Mouse (Mus musculus) embryonic fibroblast, embryonic 13.5 days (primary cell): ENCODE data around the gene Rbm20. TPM values are rescaled to one million over a fixed set of nuclear protein-coding genes. Genes with fewer than 3 reads are reported as not detected.

Experiments used
- H3K27ac ChIP-seq: 2 replicates; pipeline ENCODE4 v1.5.1; 2012; ENCODE audit warnings: low read length, control low read depth, inconsistent platforms; ENCODE audit not compliant: insufficient read depth
- H3K4me1 ChIP-seq: 2 replicates; pipeline ENCODE4 v1.6.1; 2011; ENCODE audit warnings: low read length; ENCODE audit not compliant: control insufficient read depth, insufficient read depth
- H3K4me3 ChIP-seq: 2 replicates; pipeline ENCODE4 v1.5.1; 2011; ENCODE audit warnings: mild to moderate bottlenecking, control low read depth, low read length; ENCODE audit not compliant: insufficient read depth
- CTCF ChIP-seq: IDR thresholded peaks from 2 replicates; pipeline ENCODE4 v1.5.1; 2011; ENCODE audit warnings: mild to moderate bottlenecking, control low read depth, low read length, moderate library complexity, borderline replicate concordance; ENCODE audit not compliant: insufficient read depth
- POLR2A ChIP-seq: IDR thresholded peaks from 2 replicates; pipeline ENCODE4 v1.6.1; 2011; ENCODE audit warnings: low read depth, mild to moderate bottlenecking, control low read depth, low read length, moderate library complexity
- polyA plus RNA-seq: library from polyadenylated mRNA; stranded (reverse); fragments of >200 nt; gene quantifications from 2 replicates; pipeline ENCODE4 v1.2.4, GENCODE M21; 2011; ENCODE audit warnings: low read depth; ENCODE audit not compliant: missing spikeins, insufficient read length

The Rbm20 gene
- polyA plus RNA-seq, 1 experiment, result 2.4 TPM

GRCm38 (mm10) chr19:53898046-53898445, 220.9 kb downstream of the Rbm20 start:
- Histone ChIP-seq H3K27ac (no peak overlapping the region), H3K4me1 (peaks cover 6% of the 10 kb centered on the region), H3K4me3 (no peak overlapping the region)
- TF ChIP-seq CTCF (no peak), POLR2A (no peak)

DNA sequence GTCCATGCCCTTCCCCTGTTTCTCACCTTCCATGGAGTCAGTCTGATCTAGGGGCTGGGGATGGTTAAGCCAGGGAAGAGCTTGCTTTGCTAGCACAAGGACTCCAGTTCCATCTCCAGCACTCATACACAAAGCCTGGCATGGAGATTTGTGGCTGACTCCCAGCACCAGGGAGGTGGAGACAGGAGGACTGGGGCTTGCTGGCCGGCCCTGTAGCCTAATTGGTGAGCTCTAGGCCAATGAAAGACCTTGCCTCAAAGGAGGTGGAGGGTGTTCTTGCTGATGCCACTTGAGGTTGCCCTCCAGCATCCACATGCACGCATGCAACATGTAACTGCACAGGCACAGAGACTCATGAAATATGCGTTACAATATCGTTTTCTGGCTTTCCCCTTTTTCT, 221.4 kb downstream of the Rbm20 start:
- H3K4me3 ChIP-seq, result no peak overlapping the region
- H3K27ac ChIP-seq, result no peak overlapping the region
- H3K4me1 ChIP-seq, result peaks cover 4% of the 10 kb centered on the region
- no peak for TF ChIP-seq POLR2A
- TF ChIP-seq CTCF, result no peak

- Histone ChIP-seq H3K27ac (no peak overlapping the region), H3K4me3 (no peak overlapping the region), H3K4me1 (peaks cover 4% of the 10 kb centered on the region)
- TF ChIP-seq POLR2A (no peak), CTCF (no peak)
Observed at GRCm38 (mm10) chr19:53898970-53899900, 222.1 kb downstream of the Rbm20 start.

DNA sequence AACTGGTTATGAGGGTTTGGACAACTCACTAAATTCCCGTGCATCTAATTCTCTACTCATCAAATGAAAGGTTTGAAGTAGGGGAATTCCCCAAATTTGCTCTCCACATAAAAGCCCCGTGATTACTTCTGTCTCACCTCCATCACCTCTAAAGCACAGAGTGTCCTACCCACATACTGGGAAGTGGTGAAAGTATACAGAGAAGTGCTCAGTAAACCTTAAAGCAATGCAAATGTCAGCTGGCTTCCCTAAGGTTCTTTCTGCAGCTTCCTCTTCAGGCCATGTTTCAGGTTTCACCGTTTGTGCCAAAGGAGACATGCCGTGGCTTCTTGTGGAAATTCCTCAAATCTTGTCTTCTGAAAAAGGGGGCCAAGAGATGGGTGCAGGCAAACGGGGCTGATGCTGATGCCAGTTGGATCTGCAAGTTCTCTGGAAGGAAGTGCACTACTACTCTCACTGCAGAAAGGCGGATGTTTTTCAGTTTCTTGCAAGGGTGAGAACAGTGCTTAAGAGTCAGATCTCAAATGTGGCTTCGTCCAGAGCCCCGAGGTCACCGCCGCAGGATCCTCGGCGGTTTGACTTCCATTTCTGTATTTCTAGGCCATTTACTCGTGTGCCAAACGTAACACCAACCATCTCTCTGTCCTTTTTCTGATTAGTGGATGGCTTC, 223.0 kb downstream of the Rbm20 start:
- Histone ChIP-seq H3K4me3 (no peak overlapping the region), H3K4me1 (peaks cover 4% of the 10 kb centered on the region), H3K27ac (no peak overlapping the region)
- TF ChIP-seq POLR2A (no peak), CTCF (no peak)

GRCm38 (mm10) chr19:53901931-53902738, 225.0 kb downstream of the Rbm20 start:
- Histone ChIP-seq H3K27ac (peak overlapping the region; percentile 70), H3K4me1 (peaks cover 4% of the 10 kb centered on the region), H3K4me3 (peak overlapping the region; percentile 27; the same call in 1 of the 2 replicates)
- TF ChIP-seq POLR2A (peak; percentile 47), CTCF (no peak)

- Histone ChIP-seq H3K4me3 (peak overlapping the region; percentile 73), H3K4me1 (peaks cover 4% of the 10 kb centered on the region), H3K27ac (peak overlapping the region; percentile 70)
- TF ChIP-seq POLR2A, result peak; percentile 57
- TF ChIP-seq CTCF, result no peak
Observed at GRCm38 (mm10) chr19:53902739-53903487, 225.8 kb downstream of the Rbm20 start.

GRCm38 (mm10) chr19:53903507-53904321, 226.6 kb downstream of the Rbm20 start:
- peak overlapping the region; percentile 60 for H3K27ac ChIP-seq
- no peak for TF ChIP-seq POLR2A
- peak; percentile 43; the same call in 1 of the 2 replicates for TF ChIP-seq CTCF
- peaks cover 4% of the 10 kb centered on the region for H3K4me1 ChIP-seq
- H3K4me3 ChIP-seq, result peak overlapping the region; percentile 73

GRCm38 (mm10) chr19:53904833-53905480, 227.9 kb downstream of the Rbm20 start:
- no peak overlapping the region for H3K27ac ChIP-seq
- TF ChIP-seq CTCF, result no peak
- no peak for TF ChIP-seq POLR2A

More at GRCm38 (mm10) chr19:53904833-53905480, 227.9 kb downstream of the Rbm20 start:
- Histone ChIP-seq H3K4me3 (peak overlapping the region; percentile 20), H3K4me1 (peaks cover 4% of the 10 kb centered on the region)
